Mouse (Mus musculus): ENCODE measurements at regions not wholly inside any gene's neighbourhood (a gene's known extent, or its start where the extent isn't known, plus 50 kb on each side); places are given as distances from the start of the nearest gene placed in this dataset.
"Not testable (repeated sequence)": the region's sequence is repeated elsewhere in the genome, so short reads cannot be mapped to it uniquely, and the experiment has no call there.

DNA sequence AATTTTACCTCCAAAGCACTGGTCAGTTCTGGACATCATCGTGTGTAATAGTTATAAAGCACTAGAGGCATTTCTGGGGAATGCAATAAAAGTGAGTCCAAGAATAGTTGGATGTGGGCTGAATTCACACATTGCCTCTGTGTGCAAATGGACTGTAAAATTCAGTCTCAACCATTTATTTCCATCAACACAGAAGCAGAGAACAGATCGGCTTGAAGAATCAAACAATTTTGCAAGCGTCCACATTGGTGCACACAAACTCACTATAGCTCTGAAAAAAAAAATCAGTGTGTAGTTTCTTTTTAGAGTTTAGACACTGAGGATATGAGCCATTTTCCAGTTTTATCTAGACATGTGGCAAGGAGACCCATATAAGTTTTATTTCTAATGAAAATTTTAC, 208.9 kb upstream of the Slc7a11 start:
- DNase-seq (ENCODE audit: low spot score in 2 of 2): no peak

DNA sequence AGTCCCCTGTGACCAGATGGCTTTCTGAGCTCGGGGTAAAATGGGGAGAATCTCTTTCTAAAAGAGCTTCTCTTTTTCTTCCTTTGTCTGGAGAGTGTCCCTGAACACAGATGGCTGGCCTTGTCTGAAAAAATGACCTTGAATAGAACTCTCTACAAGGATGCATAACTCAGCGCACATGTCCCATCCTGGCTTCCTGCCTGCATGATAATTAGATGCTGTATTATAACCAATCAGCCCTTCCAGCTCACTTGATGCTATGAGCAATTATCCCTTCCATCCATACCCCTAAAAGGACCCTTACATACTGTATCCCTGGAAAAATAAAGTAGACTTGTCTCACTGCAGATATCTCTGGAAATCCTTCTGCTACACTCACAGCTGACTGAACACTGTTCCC, 199.7 kb upstream of the Slc7a11 start:
- no peak for DNase-seq (ENCODE audit: low spot score in 2 of 2)

DNA sequence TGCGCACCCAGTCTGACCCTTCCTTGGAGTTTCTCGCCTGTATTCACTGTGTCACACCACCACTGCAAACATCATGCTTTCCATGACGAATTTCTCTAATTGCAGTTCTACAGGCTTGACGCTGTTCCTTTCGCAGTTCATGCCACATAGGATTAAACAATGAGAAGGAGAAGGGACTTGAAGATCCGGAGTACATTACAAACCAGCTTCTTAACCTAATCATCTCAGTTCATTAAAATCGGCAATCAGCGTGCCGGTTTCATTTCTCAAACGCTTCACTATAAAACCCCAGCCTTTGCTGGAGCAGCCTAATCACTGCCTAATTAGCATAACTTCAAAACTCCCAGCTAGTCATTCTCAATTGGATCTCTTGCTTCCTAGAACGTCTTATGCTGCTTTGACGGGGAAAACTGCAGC, 196.5 kb upstream of the Slc7a11 start:
- DNase-seq (ENCODE audit: low spot score in 2 of 2): no peak

DNA sequence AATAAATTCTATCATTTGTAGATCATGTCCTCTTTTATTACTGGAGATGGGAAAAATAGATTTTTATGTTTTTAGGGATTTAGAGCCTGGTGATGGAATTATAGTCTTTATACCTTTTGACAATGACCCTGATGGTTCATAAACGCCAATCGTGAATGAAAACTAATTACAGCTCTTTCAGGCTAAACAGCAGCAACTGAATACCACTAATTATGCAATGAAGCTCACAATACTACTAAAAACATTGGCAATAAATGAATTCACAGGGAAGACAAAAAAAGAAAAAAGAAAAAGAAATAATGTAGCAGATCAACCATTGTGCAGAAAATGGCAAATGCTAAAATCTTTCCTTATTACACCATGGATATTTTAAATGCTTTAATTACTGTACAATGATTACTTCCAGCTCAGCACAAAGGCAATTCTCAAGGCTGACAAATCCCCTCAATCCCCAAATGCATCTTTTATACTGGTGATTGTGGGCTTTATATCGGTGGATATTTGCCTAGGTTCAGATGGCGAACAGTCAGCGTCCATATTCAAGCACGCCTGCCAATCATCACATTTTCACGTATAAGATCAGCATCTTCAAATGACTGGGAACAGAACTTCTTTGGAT, 191.2 kb upstream of the Slc7a11 start:
- no peak for DNase-seq (ENCODE audit: low spot score in 2 of 2)

DNA sequence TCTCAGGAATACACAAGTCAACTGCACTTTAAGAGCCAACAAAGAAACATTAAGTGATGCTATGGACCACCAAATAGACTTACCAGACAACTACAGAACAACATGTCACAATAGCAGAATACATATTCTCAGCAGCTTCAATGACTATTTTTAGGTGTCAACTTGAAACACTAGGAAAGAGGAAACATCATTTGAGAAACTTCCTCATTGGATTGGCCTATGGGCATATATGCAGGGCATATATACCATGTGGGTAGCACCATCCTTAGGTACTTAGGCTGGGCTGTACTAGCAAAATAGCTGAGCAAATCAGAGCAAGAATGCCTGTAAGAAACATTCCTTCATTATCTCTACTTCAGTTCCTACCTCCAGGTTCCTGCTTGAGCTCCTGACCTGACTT, 187.9 kb upstream of the Slc7a11 start:
- no peak for DNase-seq (ENCODE audit: low spot score in 2 of 2)

DNA sequence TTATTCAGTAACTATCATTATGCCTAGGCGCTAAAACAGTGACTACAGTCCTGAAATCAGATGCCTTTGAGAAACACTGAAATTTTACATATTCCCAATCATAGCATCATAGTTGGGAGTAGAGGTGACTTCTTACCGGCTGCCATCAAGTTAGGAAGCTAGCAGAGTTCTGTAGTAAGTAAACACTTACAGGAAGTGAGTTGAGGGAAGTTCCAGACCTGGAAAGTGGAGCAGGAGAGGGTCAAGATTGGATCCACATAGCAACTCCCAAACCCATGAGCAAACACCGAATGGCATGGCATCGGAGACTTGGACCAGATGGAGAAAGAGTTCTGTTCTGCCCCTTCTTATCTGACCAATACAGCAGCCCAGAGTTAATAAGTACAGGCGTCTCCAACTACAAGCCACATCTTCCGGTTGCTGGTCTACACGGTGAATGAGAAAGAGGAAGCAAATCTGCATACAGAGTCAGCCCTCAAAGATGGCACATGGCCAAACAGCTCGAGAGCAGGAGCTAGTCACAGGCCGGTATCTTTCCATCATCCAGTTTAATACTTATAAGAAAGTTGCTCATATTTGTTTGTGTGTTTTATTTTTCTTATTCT, 184.8 kb upstream of the Slc7a11 start:
- DNase-seq (ENCODE audit: low spot score in 2 of 2): no peak

DNA sequence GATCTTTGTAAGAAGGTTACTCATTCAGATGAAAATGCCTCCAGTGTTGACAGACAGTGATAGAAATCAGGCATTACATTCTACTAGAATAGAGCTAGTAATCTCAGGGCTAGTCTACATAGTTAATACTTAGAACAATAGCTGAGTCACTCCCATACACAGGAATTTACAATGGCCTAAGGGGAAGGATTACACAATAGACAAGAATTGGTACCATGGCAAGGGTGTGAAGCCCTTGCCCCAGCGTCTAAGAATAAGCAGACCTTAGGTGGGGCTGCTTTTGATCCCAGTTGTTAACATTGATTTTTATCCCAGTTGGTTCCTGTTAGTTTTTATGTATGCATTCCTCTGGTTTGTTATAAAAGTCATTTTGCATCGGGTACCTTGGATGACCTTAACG, 177.8 kb upstream of the Slc7a11 start:
- DNase-seq (ENCODE audit: low spot score in 2 of 2): not testable (repeated sequence)

DNA sequence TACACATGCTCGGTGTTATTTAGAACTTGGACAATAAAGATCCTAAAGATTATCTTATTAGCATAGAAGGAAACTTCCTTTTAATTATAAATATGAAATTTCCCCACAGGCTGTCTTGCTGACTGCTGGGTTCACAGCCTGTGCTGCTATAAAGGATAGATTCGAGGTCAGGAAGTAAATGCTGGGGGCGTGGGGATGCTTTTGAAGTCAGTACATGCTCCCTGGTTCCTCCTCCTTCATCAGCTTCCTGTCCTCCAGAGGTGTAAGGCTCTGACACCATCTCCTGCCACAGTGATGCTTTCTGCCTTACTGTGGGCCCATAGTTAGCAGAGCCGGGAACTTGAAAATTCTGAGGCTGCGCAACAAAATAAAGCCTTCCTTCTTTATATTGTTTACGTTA, 175.6 kb upstream of the Slc7a11 start:
- no peak for DNase-seq (ENCODE audit: low spot score in 2 of 2)

DNA sequence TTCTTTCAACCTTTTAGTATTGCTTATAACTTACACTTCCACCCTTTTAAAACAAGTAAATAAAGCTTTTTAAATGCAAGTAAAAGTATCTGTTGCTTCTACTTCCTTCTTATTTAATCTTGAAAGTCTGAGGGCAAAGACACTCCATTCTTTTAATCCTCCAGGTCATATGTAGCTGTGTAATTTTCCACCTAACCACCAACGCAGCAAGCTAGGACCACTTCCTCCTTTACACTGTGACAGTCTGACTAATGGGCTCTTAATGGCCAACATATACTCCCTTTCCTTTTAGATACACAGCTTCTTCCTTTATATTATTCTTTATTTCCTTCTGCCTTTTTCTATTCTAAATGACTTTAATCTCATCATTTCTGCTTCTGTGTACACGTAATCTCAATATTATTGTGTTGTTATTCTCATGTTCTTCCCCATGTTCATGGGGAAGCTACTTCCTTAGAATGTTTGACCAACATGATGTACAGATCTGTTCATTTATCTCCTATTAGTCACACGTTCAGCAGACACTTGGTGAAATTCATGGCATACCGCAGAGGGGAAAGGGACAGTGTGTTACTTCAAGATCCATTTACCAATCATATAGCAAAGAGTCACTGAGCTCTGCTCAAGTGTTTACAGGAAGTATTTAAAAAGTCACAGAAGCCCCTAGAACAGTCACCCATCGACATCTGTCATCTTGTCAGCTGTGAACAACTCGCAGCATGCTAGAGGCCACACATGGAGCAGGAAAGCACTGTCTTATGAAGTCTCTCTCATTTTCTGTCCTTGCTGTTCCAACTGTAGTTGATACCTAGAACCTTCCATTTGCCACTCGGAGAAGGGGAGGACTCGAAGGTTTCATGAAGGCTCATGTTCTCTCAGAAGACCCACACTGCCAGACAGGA, 172.2 kb upstream of the Slc7a11 start:
- no peak for DNase-seq (ENCODE audit: low spot score in 2 of 2)

DNA sequence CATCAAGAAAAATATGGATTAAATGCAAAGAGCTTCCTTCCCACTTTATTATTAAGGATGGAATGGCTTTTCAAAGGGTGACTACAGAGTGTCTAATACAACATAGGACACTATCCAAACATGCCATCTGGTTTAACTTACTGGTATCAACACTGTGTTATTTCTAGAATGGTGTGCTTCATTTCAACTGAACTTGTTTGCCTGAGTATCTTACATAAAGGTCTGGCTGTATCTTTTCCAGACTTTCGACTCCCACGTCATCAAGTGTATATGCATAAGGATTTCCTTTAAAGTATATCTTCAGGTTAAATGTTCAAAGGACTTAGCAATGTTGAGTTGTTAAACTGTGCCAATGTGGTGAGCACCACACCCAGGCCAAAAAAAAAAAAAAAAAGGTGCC, 169.6 kb upstream of the Slc7a11 start:
- DNase-seq (ENCODE audit: low spot score in 2 of 2): no peak

DNA sequence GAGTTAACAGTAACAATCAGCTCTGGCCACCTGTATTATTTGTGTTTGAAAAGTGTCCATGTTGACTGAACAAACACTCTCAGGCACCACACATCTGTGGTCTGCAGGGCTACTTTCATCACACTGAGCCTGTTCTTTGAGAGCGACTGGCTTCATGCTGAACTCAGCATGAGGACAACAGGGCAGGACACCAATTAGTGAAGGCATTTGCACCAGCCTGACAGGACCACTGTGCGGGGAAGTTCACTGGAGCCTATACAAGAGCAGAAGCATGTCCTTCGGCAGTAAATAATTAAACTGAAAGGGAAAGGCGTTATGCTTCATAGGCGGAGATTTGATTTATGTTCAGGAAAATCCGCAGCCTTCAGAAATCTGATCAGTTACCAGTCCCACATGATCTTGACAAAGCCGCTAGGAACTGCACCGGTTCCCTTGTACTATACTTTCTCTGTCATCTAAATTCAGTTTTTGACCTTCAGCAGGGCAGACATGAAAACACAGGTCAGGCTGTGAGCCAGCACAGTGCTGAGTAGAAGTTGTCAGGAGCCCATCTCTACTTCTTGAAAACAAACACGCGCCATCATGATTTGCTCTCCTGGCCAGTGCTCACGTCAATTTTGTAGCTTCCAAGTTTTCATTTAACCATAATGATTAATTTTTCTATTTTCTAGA, 166.1 kb upstream of the Slc7a11 start:
- DNase-seq (ENCODE audit: low spot score in 2 of 2): no peak

DNA sequence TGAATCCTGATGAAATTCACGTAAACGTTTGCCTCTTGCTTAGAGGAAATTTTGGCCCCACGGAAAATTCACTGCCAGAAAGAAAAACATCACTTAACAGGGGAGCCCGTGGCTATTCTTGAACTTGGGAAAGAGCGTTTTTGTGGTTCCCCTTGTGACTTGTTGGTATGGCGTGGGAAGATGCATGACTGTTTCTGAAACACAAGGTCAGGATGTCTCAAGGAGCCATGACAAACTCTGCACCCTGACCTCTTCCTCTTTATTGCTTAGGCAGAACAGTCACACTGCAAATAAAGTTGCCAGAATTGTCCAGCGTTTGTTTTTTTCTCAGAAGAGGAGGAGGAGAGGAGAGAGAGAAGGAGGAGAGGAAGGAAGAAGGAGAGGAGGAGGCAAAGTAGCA, 164.3 kb upstream of the Slc7a11 start:
- DNase-seq (ENCODE audit: low spot score in 2 of 2): no peak

DNA sequence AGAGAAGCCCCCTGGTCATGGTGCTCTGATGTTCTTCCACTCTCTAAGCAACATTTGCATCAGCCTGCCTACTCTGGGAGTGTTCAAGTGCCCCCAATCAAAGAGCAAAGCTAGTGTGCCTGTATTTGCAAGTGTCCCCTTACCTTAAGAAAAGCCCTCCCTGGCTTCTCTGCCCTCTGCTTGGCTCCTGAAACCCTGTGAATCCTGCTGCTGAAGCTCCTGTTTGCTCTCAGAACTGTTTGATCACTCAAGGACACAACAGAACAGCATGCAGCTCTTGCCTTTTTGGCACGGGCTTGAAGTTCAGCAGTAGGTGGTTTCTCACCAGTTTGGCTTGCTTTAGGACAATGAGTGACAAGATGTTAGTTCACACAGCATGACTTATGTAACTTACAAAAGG, 163.6 kb upstream of the Slc7a11 start:
- DNase-seq (ENCODE audit: low spot score in 2 of 2): no peak

DNA sequence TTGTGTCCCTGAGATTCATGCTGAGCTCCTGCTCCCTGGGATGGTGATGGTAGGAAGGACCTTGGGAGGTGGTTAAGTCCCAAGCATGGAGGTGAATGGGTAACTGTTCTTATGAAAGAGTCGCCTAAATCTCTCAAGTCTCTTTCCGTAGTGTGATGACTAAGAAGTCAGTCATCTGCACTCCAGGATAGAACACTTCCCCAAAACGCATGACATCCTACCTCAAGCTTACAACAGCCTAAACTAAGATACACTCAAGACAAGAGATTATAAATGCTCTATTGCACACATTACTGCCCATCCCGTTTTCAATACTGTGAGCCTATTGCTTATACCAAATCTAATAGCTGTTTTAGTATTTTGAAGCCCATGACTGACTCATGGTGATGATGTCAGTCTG, 162.3 kb upstream of the Slc7a11 start:
- DNase-seq (ENCODE audit: low spot score in 2 of 2): no peak

DNA sequence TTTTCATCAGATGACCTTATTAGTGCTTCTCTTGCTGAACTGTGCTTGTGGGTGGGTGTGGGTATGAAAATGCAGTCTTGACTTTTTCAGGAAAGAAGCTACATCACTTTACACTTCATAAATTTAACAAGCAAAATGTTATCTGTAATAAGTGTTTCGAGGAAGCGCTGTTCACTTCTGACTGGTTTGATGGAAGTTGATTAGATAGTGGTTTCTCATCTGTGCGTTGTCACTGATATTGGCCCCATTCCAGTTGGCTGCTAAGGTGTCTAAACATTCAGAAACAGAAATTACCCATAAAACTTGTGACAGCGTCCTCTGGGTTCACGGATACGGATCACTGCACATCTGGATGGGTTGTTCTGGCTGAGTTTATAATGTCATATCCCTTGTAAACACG, 159.8 kb upstream of the Slc7a11 start:
- no peak for DNase-seq (ENCODE audit: low spot score in 2 of 2)

DNA sequence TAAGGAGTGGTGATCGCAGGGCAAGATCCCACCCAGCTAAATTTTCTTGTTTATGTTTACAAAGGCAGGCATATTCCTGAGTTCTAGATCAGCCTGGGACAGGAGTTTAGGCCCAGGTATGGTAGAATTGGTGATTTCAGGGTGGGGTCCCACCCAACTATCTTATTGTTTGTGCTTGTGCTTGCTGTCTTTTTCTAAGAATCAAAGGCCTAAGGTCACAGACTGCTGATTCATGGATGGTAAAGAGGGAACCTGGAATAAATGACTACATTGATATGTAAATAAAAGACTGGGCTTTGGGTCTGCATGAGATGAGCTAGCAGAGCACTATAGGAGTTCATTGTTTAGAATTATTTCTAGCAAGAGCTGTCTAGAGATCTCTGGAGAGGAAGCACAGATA, 152.3 kb upstream of the Slc7a11 start:
- no peak for DNase-seq (ENCODE audit: low spot score in 2 of 2)

DNA sequence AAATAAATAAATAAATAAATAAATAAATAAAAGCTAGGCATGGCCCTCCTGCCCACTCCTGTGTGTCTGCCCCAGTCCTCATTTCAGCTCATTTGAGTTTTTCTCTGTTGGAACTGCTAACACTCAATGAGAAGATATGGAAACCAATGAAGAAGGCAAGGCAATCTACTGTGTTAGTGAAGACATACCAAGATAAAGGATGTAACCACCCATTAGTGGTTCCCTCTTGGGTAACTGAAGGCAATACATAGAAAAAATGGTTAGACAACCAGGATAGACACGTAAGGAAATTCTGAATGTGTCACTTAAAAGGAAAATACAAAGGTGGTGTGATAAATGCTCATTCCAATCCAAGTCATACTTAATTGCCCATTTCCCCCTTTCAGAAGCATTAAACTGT, 140.9 kb upstream of the Slc7a11 start:
- no peak for DNase-seq (ENCODE audit: low spot score in 2 of 2)

DNA sequence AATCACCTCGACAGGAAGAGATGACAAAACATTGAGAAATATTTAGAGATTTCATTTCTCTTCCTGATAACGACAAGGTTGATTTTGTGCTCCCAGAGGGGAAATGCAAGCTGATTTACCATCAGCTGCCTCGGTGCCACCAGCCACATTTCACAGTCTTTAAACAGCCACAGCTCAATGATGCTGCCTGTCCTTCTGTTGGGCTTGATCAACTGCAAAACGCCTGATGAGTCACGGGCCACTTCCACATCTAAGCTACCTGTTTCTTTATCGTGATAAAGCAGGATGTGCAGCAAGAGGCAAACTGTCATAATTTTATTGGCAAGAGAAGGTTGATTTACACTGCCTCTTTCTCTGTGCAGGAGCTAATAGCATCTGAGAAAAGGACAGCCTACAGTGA, 140.1 kb upstream of the Slc7a11 start:
- no peak for DNase-seq (ENCODE audit: low spot score in 2 of 2)

DNA sequence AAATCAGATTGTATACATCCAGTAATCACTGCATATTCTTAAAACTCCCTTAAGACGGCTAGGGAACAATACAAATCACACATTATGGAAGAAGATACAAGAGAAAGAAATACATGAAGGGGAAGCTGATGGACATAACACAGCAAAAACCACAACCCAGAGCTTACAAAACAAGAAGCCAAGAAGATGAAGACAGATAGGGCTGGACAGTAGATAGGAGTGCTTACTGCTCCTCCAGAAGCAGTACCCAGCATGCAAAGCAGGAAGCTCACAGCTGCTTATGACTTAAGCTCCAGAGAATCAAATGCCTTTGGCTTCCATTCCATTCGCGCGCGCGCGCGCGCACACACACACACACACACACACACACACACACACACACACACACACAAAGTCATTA, 131.0 kb upstream of the Slc7a11 start:
- no peak for DNase-seq (ENCODE audit: low spot score in 2 of 2)

DNA sequence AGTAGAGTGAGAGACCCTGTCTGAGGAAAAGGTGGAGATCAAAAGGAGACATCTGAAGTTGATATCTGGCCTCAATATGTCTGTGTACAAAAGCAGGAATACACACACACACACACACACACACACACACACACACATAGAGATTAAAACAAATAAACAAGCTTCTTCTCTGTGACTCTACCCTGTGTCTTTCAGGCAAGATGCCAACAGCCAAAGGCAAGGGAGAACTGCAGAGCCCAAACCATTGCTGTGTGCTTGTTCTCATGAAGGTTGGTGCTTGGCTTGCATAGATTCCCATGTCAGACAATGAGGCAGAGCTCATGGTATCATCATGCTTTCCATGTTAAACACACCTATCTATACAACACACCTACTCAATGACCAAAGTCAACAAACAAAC, 126.6 kb upstream of the Slc7a11 start:
- DNase-seq (ENCODE audit: low spot score in 2 of 2): no peak

DNA sequence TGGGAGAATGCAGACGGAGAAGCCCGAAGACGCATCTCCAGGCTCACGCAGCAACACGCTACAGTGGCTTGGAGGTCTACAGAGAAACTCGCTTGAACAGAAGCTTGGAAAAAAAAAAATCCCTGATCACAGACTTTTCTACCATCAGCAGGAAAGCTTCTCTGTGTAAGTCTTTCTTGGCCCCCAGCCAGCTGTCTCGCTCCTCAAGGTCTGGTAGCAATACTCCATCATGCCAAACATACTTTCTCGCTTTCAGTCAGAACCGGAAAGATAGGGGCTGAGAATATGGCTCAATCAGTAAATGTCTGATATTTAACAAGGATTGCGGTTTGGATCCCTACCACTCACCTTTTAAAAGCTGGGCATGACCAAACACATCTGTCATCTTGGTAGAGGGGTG, 126.2 kb upstream of the Slc7a11 start:
- DNase-seq (ENCODE audit: low spot score in 2 of 2): peak; percentile 13 to 40

DNA sequence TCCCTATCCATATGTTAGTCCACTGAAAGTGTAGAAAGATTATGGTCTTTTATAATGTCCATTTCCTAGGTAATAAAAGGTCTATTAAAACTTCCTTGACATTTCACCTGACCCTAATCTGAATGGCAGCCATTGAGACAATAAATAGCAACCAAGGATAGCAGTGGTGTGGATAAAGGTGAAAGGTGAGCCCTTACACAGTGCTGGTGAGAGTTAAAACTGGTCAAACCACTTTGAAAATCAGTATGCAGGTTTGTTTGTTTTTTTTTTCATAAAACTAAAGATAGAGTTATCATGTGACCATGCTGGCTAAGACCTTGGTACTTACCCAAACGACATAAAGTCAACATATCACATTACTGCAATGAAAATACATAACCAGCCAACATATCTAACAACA, 110.7 kb upstream of the Slc7a11 start:
- no peak for DNase-seq (ENCODE audit: low spot score in 2 of 2)

All from adrenal gland, postnatal 4 days (tissue).